Mouse (Mus musculus) layer of hippocampus, adult 2 months (tissue): Measurements from ENCODE around the gene Aste1. TPM values are rescaled to one million over a fixed set of nuclear protein-coding genes. Genes with fewer than 3 reads are reported as not detected.

Experiments used
- DNase-seq, 2 experiments: peaks; one replicate each; pipeline ENCODE4 v3.0.0; 2022; ENCODE audit warnings: low spot score in 2 of 2
- H3K27ac ChIP-seq: fragments of 200-600 bp; 2 replicates; pipeline ENCODE4 v1.8.1; 2022
- H3K4me3 ChIP-seq: fragments of 200-600 bp; 2 replicates; pipeline ENCODE4 v1.8.1; 2022; ENCODE audit warnings: mild to moderate bottlenecking
- CTCF ChIP-seq: fragments of 200-600 bp; conservative IDR thresholded peaks from 2 replicates; pipeline ENCODE4 v1.8.1; 2022; ENCODE audit warnings: antibody characterized with exemption, mild to moderate bottlenecking, moderate library complexity
- total RNA-seq, 2 experiments: library from RNA; stranded (reverse); gene quantifications; 2 replicates each; pipeline ENCODE4 v1.2.3; 2021

The Aste1 gene
- total RNA-seq, 2 experiments from 2014 or later, result 11.5 TPM

GRCm38 (mm10) chr9:105389289-105389688 lies 5.9 kb upstream of the Aste1 start:
- peak; percentile 63 to 80 for DNase-seq
- H3K27ac ChIP-seq, result no peak overlapping the region
- peak; percentile 96 for TF ChIP-seq CTCF
- H3K4me3 ChIP-seq, result no peak overlapping the region

- Histone ChIP-seq H3K27ac (no peak overlapping the region), H3K4me3 (no peak overlapping the region)
- DNase-seq, result no peak
- TF ChIP-seq CTCF, result no peak
Observed at GRCm38 (mm10) chr9:105390616-105391015, 4.6 kb upstream of the Aste1 start.

GRCm38 (mm10) chr9:105394720-105395119 lies 472 bp upstream of the Aste1 start:
- Histone ChIP-seq H3K27ac (peak overlapping the region; percentile 88; the same call in 1 of the 2 replicates), H3K4me3 (peak overlapping the region; percentile 85)
- TF ChIP-seq CTCF, result no peak
- DNase-seq, result no peak

- Histone ChIP-seq H3K27ac (no peak overlapping the region), H3K4me3 (no peak overlapping the region)
- peak; percentile 61 for TF ChIP-seq CTCF
- DNase-seq, result no peak
Observed at GRCm38 (mm10) chr9:105408549-105408948, 13.4 kb downstream of the Aste1 start.

- H3K4me3 ChIP-seq, result no peak overlapping the region
- no peak for DNase-seq
- no peak for TF ChIP-seq CTCF
- H3K27ac ChIP-seq, result peak overlapping the region; percentile 18; the same call in 1 of the 2 replicates
Observed at GRCm38 (mm10) chr9:105459032-105459431, 63.8 kb downstream of the Aste1 start.

- Histone ChIP-seq H3K27ac (0 out of 2 replicates have a peak overlapping the region, but pooled peaks have one; percentile 32), H3K4me3 (no peak overlapping the region)
- DNase-seq, result no peak
- no peak for TF ChIP-seq CTCF
Observed at GRCm38 (mm10) chr9:105461496-105461895, 66.3 kb downstream of the Aste1 start.

Other genes with a start within 250 kb of the Aste1 start
- gene Nek11, start 132 bp downstream of the Aste1 start, total RNA-seq, result 1 to 10 TPM; 1.4 TPM
- 100 to 1,000 TPM; 245 to 250 TPM for gene Atp2c1, start 131.9 kb downstream of the Aste1 start, total RNA-seq
- 10 to 100 TPM; 46.2 to 48.4 TPM for gene Pik3r4, start 247.6 kb downstream of the Aste1 start, total RNA-seq